In the genomic region with DNA sequence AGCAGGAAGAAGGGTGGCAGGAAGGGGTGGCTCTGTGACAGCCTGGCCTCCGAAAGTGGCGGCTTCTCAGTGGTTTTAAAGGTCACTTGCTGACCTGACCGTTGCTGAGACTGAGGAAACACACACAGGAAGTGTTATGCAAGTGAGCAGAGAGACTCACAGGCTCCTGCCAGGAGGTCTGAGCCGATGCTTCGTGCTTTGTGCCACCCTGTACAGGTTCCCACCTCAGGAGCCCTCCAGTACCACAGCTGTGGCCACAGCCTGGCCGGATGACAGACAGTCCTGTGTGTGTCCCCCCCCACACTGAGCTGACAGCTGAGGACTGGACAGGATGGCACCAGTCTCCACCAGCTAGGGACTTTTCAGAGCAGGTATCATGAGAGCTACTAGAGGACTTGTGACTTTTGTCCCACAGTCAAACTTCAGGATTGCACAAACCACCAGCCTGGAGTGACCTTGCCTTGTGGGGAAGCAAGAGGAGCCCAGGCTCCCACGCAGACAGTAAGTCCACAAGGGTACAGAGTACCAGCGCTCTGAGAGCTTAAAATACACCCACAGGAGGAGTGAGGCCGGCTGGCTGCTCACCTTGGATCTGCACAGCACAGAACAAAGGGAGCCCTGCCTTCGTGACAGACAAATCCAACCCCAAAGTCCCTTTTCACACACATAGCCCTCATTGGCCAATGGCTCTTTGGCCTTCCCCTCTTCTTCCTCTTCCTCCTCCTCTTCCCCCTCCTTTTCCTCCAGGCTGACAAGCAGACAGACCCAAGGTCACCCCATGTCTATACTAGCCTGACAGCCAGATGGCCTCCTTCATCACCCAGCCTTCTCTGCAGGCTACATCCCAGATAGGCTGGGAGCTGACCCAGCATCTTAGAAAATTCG, we compare ENCODE assay signal across 9 mouse cellular contexts.
A peak's percentile ranks its signal among the peaks of the same experiment; 100 is the strongest.
DNase-seq lines count a peak whose midpoint lies in the region; ATAC-seq and TF ChIP-seq lines count a peak whose summit lies in the region.
"Had no signal": no experiment of that assay in that cellular context is flagged by ENCODE, and none has a peak within 500 bp of the region (broad histone marks: within the 10 kb centered on the region; RNA-seq: fewer than 3 reads in every experiment).

No protein-coding gene starts in this region.

- H3K79me2 ChIP-seq in liver, adult 2 months (ENCODE audit: control insufficient read depth, insufficient read depth, low read length) = no peaks in the 10 kb centered on the region

- no peaks in the 10 kb centered on the region; the same call in 1 of the 2 replicates for H3K4me1 ChIP-seq in embryonic facial prominence, embryonic 11.5 days (ENCODE audit: control insufficient read depth, insufficient read depth, low read length)
- peaks cover 32% of the 10 kb centered on the region for H3K4me1 ChIP-seq in liver, adult 2 months (ENCODE audit: control insufficient read depth, insufficient read depth, low read length)
- H3K4me1 ChIP-seq in forebrain, postnatal 0 days (ENCODE audit: insufficient read depth) = no peaks in the 10 kb centered on the region
- H3K4me1 ChIP-seq: limb, embryonic 13.5 days had no signal

- ATAC-seq in embryonic facial prominence, embryonic 11.5 days (replicated peaks; ENCODE audit: insufficient number of reproducible peaks, low FRiP score, low TSS enrichment, low read depth) = 0 out of 2 replicates have a peak, but pooled peaks have one; percentile 34
- no peak for ATAC-seq in forebrain, postnatal 0 days

- H3K4me2 ChIP-seq in embryonic facial prominence, embryonic 11.5 days (ENCODE audit: low read depth, low read length) = no peak overlapping the region
- no peak overlapping the region for H3K4me2 ChIP-seq in forebrain, postnatal 0 days (ENCODE audit: low read depth)
- H3K4me2 ChIP-seq: limb, embryonic 13.5 days had no signal

- peak; percentile 40 to 48 for DNase-seq in right cerebral cortex, postnatal 10 days (ENCODE audit: low spot score in 2 of 2)
- no peak for DNase-seq in right cerebral cortex, postnatal 25 days
- DNase-seq in embryonic facial prominence, embryonic 11.5 days (ENCODE audit: low spot score) = no peak
- DNase-seq in heart, postnatal 4 days = peak; percentile 32
- DNase-seq in liver, adult 2 months (ENCODE audit: extremely low read depth, low read depth, low spot score) = peak; percentile 100
- DNase-seq in natural killer cell, adult 2 months (ENCODE audit: low spot score in 2 of 2) = peak; percentile 79 to 89
- no peak for DNase-seq in cerebellum, postnatal 4 days (ENCODE audit: low spot score in 2 of 2)
- DNase-seq in forebrain, postnatal 0 days = no peak

- H3K9ac ChIP-seq in embryonic facial prominence, embryonic 11.5 days (replicated peaks; ENCODE audit: low read length) = no peak overlapping the region
- peak overlapping the region; percentile 81 for H3K9ac ChIP-seq in liver, adult 2 months (ENCODE audit: low read depth, low read length)
- H3K9ac ChIP-seq in forebrain, postnatal 0 days = no peak overlapping the region
- H3K9ac ChIP-seq: limb, embryonic 13.5 days had no signal

- TF ChIP-seq CTCF in liver, adult 2 months (IDR thresholded peaks at IDR 0.05; ENCODE audit: low read depth, low read length) = peak; percentile 22; the same call in 1 of the 2 replicates
- TF ChIP-seq CTCF in forebrain, postnatal 0 days (IDR thresholded peaks at IDR 0.05; ENCODE audit: low read depth) = no peak

- no peaks in the 10 kb centered on the region for H3K36me3 ChIP-seq in embryonic facial prominence, embryonic 11.5 days (replicated peaks; ENCODE audit: control insufficient read depth, insufficient read depth, low read depth, low read length)
- H3K36me3 ChIP-seq in liver, adult 2 months (ENCODE audit: control insufficient read depth, insufficient read depth, low read length) = no peaks in the 10 kb centered on the region
- no peaks in the 10 kb centered on the region for H3K36me3 ChIP-seq in forebrain, postnatal 0 days (ENCODE audit: insufficient read depth)
- H3K36me3 ChIP-seq: limb, embryonic 13.5 days had no signal

- 48% methylated on average over 11 of the region's 11 CpGs for WGBS in embryonic facial prominence, embryonic 11.5 days
- WGBS in liver, adult 2 months = 2% methylated on average over 11 of the region's 11 CpGs
- 68% methylated on average over 11 of the region's 11 CpGs for WGBS in forebrain, postnatal 0 days

- H3K4me3 ChIP-seq in embryonic facial prominence, embryonic 11.5 days (ENCODE audit: low read depth, low read length) = no peak overlapping the region
- H3K4me3 ChIP-seq in liver, adult 2 months (ENCODE audit: insufficient read depth, low read depth, low read length) = peak overlapping the region; percentile 38; the same call in 1 of the 2 replicates
- no peak overlapping the region for H3K4me3 ChIP-seq in forebrain, postnatal 0 days (ENCODE audit: low read depth, low read length)
- H3K4me3 ChIP-seq: limb, embryonic 13.5 days had no signal

- H3K9me3 ChIP-seq in embryonic facial prominence, embryonic 11.5 days (replicated peaks; ENCODE audit: control insufficient read depth, low read length) = no peaks in the 10 kb centered on the region
- H3K9me3 ChIP-seq in forebrain, postnatal 0 days (ENCODE audit: low read length) = no peaks in the 10 kb centered on the region
- H3K9me3 ChIP-seq: limb, embryonic 13.5 days had no signal

- 0 out of 2 replicates have a peak, but pooled peaks have one; percentile 32 for TF ChIP-seq POLR2A in liver, adult 2 months (IDR thresholded peaks at IDR 0.05; ENCODE audit: extremely low read depth, insufficient read depth, low read length)

- peak overlapping the region; percentile 16; the same call in 1 of the 2 replicates for H3K27ac ChIP-seq in embryonic facial prominence, embryonic 11.5 days (replicated peaks; ENCODE audit: low read depth, low read length)
- H3K27ac ChIP-seq in liver, adult 2 months (replicated peaks; ENCODE audit: insufficient read depth, low read depth, low read length) = peak overlapping the region; percentile 96
- no peak overlapping the region for H3K27ac ChIP-seq in forebrain, postnatal 0 days (ENCODE audit: low read depth, low read length)
- H3K27ac ChIP-seq: limb, embryonic 13.5 days had no signal

- no peaks in the 10 kb centered on the region for H3K27me3 ChIP-seq in embryonic facial prominence, embryonic 11.5 days (ENCODE audit: control insufficient read depth, insufficient read depth, low read length)
- no peaks in the 10 kb centered on the region for H3K27me3 ChIP-seq in liver, adult 2 months (ENCODE audit: control insufficient read depth, insufficient read depth, low read length)
- H3K27me3 ChIP-seq in forebrain, postnatal 0 days (ENCODE audit: insufficient read depth, low read length) = no peaks in the 10 kb centered on the region
- H3K27me3 ChIP-seq: limb, embryonic 13.5 days had no signal

Comparison
In these comparisons a context has a peak if more than half of its experiments do, and no peak if none do; other contexts are left out.
1. DNase-seq: peak in right cerebral cortex, postnatal 10 days (2 of 2), heart, postnatal 4 days (single experiment), liver, adult 2 months (single experiment) and natural killer cell, adult 2 months (2 of 2); none in right cerebral cortex, postnatal 25 days (single experiment), embryonic facial prominence, embryonic 11.5 days (single experiment), cerebellum, postnatal 4 days (0 of 2) and forebrain, postnatal 0 days (single experiment).